Mouse (Mus musculus): ENCODE data around the gene Snapc4.
"Not testable (repeated sequence)": the region's sequence is repeated elsewhere in the genome, so short reads cannot be mapped to it uniquely, and the experiment has no call there.

The Snapc4 gene

GRCm38 (mm10) chr2:26380131-26380771 is at the start of gene Snapc4:
TSS of gene Snapc4 (minus strand) at chr2:26380653.
- peak; percentile 90 for DNase-seq

GRCm38 (mm10) chr2:26429851-26430250 is 49.4 kb upstream of the Snapc4 start:
- DNase-seq = no peak

GRCm38 (mm10) chr2:26424541-26424940 is 44.1 kb upstream of the Snapc4 start:
- no peak for DNase-seq

- DNase-seq = peak; percentile 33
These were observed 42.6 kb upstream of the Snapc4 start for GRCm38 (mm10) chr2:26423086-26423485.

GRCm38 (mm10) chr2:26421969-26422368 is 41.5 kb upstream of the Snapc4 start:
- no peak for DNase-seq

GRCm38 (mm10) chr2:26418120-26418519 is 37.7 kb upstream of the Snapc4 start:
- DNase-seq = no peak

GRCm38 (mm10) chr2:26417066-26417465 is 36.6 kb upstream of the Snapc4 start:
- DNase-seq = no peak

- DNase-seq = peak; percentile 26
These were observed 30.5 kb upstream of the Snapc4 start for GRCm38 (mm10) chr2:26410931-26411411.

- no peak for DNase-seq
These were observed 29.6 kb upstream of the Snapc4 start for GRCm38 (mm10) chr2:26410091-26410490.

GRCm38 (mm10) chr2:26409362-26409761 is 28.9 kb upstream of the Snapc4 start:
- no peak for DNase-seq

GRCm38 (mm10) chr2:26408515-26409356 is 28.3 kb upstream of the Snapc4 start, which contains the start of gene Inpp5e:
TSS of gene Inpp5e (minus strand) at chr2:26409203.
- peak; percentile 98 for DNase-seq

- no peak for DNase-seq
These were observed 22.9 kb upstream of the Snapc4 start for GRCm38 (mm10) chr2:26403306-26403705.

GRCm38 (mm10) chr2:26402265-26402664 is 21.8 kb upstream of the Snapc4 start:
- DNase-seq = no peak

- DNase-seq = no peak
These were observed 20.6 kb upstream of the Snapc4 start for GRCm38 (mm10) chr2:26401023-26401422.

- DNase-seq = no peak
These were observed 19.8 kb upstream of the Snapc4 start for GRCm38 (mm10) chr2:26400296-26400695.

- DNase-seq = no peak
These were observed 19.2 kb upstream of the Snapc4 start for GRCm38 (mm10) chr2:26399647-26400046.

GRCm38 (mm10) chr2:26398978-26399377 is 18.5 kb upstream of the Snapc4 start:
- DNase-seq = no peak

- DNase-seq = no peak
These were observed 11.2 kb upstream of the Snapc4 start for GRCm38 (mm10) chr2:26391617-26392016.

- DNase-seq = no peak
These were observed 10.5 kb upstream of the Snapc4 start for GRCm38 (mm10) chr2:26390954-26391353.

- DNase-seq = peak; percentile 89
These were observed 8.8 kb upstream of the Snapc4 start, which contains the start of the genes Entr1 and Pmpca for GRCm38 (mm10) chr2:26389154-26389690. TSS of gene Entr1 (minus strand) at chr2:26389316. TSS of gene Pmpca (plus strand) at chr2:26389339.

GRCm38 (mm10) chr2:26388682-26389153 is 8.3 kb upstream of the Snapc4 start:
- DNase-seq = peak; percentile 14

- no peak for DNase-seq
These were observed 7.3 kb upstream of the Snapc4 start for GRCm38 (mm10) chr2:26387713-26388112.

GRCm38 (mm10) chr2:26380871-26381270 is 418 bp upstream of the Snapc4 start:
- not testable (repeated sequence) for DNase-seq
